Mouse (Mus musculus) ovary, adult 18-20 months (tissue): Measurements from ENCODE around the gene Slc34a3.
A peak's percentile ranks its signal among the peaks of the same experiment; 100 is the strongest.

ENCODE experiments used
- DNase-seq: peaks from one replicate; pipeline ENCODE4 v3.0.0; 2022; ENCODE audit warnings: low spot score, mixed read lengths

The Slc34a3 gene

DNA sequence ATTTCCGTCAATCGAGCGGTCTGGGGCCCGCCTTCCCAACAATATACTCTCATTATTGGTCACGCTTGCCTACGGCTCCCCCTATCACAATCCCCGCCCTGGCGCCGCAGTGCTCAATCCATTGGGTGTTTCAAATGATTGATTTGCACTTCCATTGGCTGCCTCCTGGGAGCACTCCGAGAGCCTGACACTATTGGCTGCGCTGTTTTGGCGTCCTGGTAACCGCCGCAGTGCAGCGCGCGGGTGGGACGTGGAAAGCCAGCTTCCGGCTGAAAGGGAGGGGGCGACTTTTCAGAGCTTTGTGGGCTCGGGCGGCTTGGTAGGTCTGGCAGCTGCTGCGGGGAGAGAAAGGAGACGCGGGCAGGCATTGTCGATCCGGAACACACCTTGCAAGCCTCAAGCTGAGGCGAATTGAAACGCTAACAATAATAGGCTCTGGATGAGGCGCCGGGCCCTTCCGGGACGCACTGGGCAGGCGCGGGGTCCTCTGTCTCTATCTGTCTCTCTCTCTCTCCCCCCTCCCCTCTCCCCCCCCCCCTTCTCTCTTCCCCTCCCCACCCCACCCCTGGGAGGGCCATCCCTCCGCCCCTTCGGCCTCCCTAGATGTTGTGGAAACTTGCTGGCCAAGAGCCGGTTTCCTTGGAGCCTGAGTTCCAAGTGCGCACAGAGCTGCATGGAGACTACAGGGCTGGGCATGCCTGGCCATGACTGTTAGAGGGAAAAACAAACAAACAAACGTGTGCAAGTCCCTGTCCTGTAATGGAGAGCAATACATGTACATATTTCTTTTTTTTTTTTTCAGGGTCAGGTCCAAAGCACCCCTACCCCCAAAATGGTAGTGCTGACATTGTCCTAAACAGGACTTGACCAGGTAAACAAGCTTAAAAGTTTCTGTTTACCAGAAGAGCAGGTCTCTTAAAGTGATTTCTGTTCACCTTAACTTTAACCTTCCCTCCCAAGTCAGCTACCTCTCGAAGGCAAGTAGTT is 9.1 kb downstream of the Slc34a3 start:
- peak; percentile 100 for DNase-seq

GRCm38 (mm10) chr2:25224492-25224765 is 9.7 kb downstream of the Slc34a3 start, which contains the start of gene Tubb4b:
Tubb4b (minus strand) TSS chr2:25224702.
- DNase-seq: no peak

DNA sequence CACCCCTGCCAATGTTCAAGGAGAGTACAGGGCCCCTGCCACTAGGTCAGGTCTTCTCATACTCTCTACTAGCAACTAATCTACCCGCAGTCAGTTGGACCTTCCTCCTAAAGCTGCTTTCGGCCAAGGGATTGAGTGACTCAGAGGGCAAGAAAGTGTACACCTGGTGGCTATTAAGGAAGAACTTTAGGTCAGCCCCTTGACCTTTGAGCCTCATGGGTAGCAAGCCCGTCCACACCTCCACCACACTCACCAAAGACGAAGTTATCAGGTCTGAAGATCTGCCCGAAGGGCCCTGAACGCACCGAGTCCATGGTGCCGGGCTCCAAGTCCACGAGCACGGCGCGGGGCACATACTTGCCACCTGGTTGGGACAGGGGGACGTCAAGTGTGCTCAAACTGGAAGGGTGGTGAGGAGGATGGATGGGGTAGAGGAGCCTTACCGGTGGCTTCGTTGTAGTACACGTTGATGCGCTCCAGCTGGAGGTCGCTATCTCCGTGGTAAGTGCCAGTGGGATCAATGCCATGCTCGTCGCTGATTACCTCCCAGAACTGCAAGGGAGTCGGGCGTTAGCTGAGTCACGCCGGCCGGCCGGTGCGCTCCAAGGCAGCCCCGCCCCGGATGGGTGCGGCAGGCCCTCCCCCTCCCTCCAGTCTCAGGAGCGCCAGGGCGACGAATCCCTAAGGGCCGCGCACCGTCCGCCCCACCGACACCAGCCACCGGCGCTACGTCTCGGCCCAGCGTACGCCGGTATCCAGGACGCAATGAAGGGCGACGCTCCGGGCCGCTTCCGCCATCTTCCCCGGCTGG is 10.3 kb downstream of the Slc34a3 start:
- peak; percentile 76 for DNase-seq

DNA sequence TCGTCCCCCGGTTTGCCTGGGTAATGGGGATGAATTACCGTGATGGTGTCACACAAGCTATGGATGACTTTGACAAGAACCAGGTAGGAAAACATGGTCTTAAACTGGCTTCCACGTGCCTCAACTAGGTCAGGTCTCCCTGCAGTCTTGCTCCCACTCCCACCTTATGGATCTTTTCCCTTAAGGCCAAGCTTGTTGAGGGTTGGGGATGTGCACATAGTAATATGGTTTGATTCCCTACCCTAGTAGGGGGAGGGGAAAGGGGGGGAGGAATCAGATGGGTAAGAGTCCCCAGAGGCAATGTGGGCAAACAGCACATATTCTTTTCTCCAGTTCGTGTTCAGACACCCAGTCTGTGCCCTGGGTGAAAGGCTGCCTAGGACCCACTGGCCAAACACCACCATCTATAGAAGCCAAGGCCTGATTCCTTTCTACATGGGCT is 12.8 kb downstream of the Slc34a3 start:
- no peak for DNase-seq

DNA sequence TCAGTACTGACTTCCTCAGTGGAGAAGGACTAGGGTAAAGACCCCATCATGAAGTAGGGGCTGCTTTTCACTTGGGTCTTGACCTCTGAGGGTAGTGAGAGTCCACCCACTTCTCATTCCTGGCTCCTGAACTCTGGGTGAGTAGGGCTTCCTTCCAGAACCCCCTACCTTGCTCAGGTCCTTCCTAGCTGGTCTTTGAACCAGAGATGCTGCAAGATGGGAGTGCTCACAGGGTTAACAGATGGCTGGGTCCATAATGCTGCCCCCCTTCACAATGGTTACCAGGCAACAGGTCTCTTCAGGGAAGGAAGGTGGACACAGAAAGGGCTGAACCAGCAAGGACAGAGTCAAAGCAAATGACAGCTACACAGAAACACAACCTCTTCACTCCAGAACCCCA is 15.7 kb downstream of the Slc34a3 start, which contains the start of gene Fam166a:
Gene Fam166a, plus strand, starts transcription at position 301 of the 400 bp plus-strand sequence.
- no peak for DNase-seq

- DNase-seq: no peak
These were observed 16.5 kb downstream of the Slc34a3 start for GRCm38 (mm10) chr2:25217666-25218065.

GRCm38 (mm10) chr2:25214444-25214843 is 19.7 kb downstream of the Slc34a3 start, which contains the start of gene Stpg3:
Stpg3 (minus strand) TSS chr2:25214637.
- no peak for DNase-seq

GRCm38 (mm10) chr2:25213266-25213865 is 20.8 kb downstream of the Slc34a3 start:
- no peak for DNase-seq

GRCm38 (mm10) chr2:25211121-25211670 is 23.0 kb downstream of the Slc34a3 start, which contains the start of gene Nelfb:
Nelfb (minus strand) TSS chr2:25211489.
- DNase-seq: peak; percentile 84

- DNase-seq: no peak
These were observed 23.5 kb downstream of the Slc34a3 start for GRCm38 (mm10) chr2:25210686-25211085.

- no peak for DNase-seq
These were observed 26.6 kb downstream of the Slc34a3 start for GRCm38 (mm10) chr2:25207593-25207992.

DNA sequence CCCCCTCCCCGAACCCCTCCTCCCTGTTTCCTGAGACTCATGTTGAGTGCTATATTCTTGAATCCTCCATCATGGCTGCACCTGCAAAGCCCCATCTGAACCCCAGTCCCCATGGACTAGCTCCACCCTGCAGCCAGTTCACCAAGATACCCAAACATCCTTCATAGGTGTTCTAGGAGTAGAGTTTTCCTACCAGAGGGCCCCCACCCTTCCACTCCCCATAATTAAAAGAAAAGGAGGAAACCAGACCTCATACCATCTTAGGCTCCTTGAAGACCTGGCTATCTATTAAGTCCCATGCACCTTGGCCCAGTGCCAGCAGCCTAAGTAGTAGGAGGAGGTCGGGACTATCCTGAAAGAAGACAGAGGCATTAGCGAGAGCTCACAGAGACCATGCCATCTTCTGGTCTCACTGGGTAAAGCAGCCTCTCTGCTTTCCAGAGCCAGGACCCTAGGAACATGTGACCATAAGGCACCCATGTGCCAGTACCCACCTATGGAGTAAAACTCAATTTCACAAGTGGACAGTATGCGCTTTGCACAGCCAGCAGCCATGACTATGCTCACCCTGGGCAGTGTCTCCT is 30.4 kb downstream of the Slc34a3 start:
- DNase-seq: no peak

GRCm38 (mm10) chr2:25200631-25201030 is 33.5 kb downstream of the Slc34a3 start:
- no peak for DNase-seq

- DNase-seq: no peak
These were observed 36.2 kb downstream of the Slc34a3 start for GRCm38 (mm10) chr2:25197946-25198345.

DNA sequence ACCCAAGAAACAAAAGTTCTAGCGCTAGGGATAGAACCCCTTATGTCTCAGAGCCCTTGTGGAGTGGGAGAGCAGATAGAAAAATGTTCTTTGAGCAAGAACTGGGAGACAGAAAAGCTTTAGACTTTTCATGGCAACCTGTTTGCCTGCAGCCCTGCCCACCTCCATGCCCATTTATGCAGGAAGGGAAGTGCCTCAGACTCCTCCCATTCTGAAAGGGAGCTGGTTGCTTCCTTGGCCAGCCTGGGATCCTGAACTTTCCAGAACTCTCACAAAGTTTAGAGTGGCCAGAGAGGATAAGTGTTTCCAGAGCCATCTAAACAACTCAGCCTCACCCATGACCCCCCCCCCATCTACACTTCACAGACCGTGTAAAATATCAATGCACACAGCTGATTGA is 37.0 kb downstream of the Slc34a3 start:
- DNase-seq: no peak

- DNase-seq: peak; percentile 82
These were observed 37.8 kb downstream of the Slc34a3 start, which contains the start of gene Tor4a for GRCm38 (mm10) chr2:25196172-25196954. Tor4a (minus strand) TSS chr2:25196886.

- peak; percentile 46 for DNase-seq
These were observed 38.7 kb downstream of the Slc34a3 start for GRCm38 (mm10) chr2:25195211-25196156.

DNA sequence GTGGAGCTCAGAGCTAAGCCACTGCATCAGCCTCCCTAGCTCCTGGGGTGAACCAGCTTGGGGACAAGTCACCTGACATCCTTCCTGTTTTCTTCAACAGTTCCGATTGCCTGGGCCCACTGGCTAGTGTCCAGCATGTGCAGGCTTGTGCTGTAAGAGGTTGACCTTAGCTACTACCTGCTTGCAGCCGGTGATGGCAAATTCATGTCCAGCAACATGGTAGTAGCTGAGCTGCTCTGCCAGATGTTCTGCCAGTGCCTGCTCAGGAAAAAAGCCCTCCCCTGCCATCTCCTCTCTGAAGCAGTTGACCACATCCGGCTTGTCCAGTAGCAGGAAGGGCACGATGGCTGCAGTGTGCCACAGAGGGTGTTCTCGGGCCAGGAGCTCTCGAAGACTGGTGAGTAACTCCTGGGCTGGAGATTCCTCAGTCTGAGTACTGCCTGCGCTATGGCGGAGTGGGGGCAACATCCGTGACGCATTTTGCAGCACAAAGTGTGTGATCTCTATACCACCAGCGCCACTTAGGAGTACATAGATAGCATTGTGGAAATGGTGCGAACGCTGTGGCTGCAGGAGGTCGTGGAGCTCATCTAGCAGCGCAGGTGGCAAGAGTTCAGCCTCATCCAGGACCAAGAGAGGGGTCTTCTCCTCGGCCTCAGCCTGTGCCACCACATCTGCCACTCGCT is 39.5 kb downstream of the Slc34a3 start:
- DNase-seq: no peak

DNA sequence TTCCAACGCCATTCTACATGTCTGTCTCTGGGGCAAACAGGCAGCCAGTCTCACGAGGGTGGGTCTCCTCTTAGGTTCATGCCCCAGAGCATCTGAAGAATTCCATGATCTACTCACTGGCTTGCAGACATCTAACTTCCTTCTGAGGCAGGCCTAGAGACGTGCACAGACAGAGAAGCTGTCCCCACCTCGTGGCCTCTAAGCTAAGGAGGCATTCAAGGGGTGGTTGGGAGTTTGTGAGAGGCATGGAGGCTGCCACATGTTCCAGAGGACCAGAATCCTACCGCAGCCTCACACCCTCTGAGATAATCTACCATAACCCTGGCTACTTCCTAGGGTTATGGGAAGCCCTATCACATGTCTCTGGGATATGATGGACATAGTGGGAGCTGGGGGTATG is 40.2 kb downstream of the Slc34a3 start:
- DNase-seq: no peak
